Mouse (Mus musculus) G1E (cell line): ENCODE measurements around the gene Sytl5.

Experiments used
- CTCF ChIP-seq: IDR thresholded peaks from 2 replicates; pipeline ENCODE4 v1.5.1; 2012; ENCODE audit warnings: low read depth, low read length, inconsistent platforms, mixed read lengths
- GATA1 ChIP-seq: IDR thresholded peaks from 2 replicates; pipeline ENCODE4 v1.6.1; 2012; ENCODE audit warnings: borderline replicate concordance, low read length, inconsistent platforms, mixed read lengths
- GATA2 ChIP-seq: IDR thresholded peaks from 2 replicates; pipeline ENCODE4 v1.6.1; 2012; ENCODE audit warnings: low read depth, low read length, inconsistent platforms, borderline replicate concordance
- POLR2AphosphoS5 ChIP-seq: IDR thresholded peaks from 2 replicates; pipeline ENCODE4 v1.6.1; 2012; ENCODE audit warnings: low read depth, low read length, inconsistent platforms; ENCODE audit not compliant: insufficient replicate concordance
- TAL1 ChIP-seq: conservative IDR thresholded peaks from 2 replicates; pipeline ENCODE4 v1.6.1; 2012; ENCODE audit warnings: low read depth, low read length, inconsistent platforms, mixed read lengths

GRCm38 (mm10) chrX:9984094-9984669 lies 98.8 kb downstream of the Sytl5 start:
- TF ChIP-seq CTCF (no peak), GATA2 (no peak), TAL1 (no peak), GATA1 (no peak), POLR2AphosphoS5 (no peak)
